Mouse (Mus musculus) midbrain, embryonic 15.5 days (tissue): ENCODE data around the gene Ccdc127. TPM values are rescaled to one million over a fixed set of nuclear protein-coding genes. Genes with fewer than 3 reads are reported as not detected.

Experiments used
- ATAC-seq: fragments of 200-750 bp; cut with Nextera tagmentation; replicated peaks from 2 replicates; pipeline ENCODE4 v1.8.0; 2017; ENCODE audit warnings: moderate TSS enrichment
- H3K27ac ChIP-seq: fragments of 300-500 bp; sonication (generic); 2 replicates; pipeline ENCODE4 v1.5.1; 2015; ENCODE audit warnings: mild to moderate bottlenecking, inconsistent platforms
- H3K27me3 ChIP-seq: fragments of 300-500 bp; sonication (generic); replicated peaks from 2 replicates; pipeline ENCODE4 v1.6.1; 2015; ENCODE audit warnings: inconsistent platforms
- H3K36me3 ChIP-seq: fragments of 300-500 bp; sonication (generic); replicated peaks from 2 replicates; pipeline ENCODE4 v1.6.1; 2015; ENCODE audit warnings: inconsistent platforms
- H3K4me1 ChIP-seq: fragments of 300-500 bp; sonication (generic); 2 replicates; pipeline ENCODE4 v1.6.1; 2015; ENCODE audit warnings: inconsistent platforms
- H3K4me2 ChIP-seq: fragments of 300-500 bp; sonication (generic); 2 replicates; pipeline ENCODE4 v1.6.1; 2015; ENCODE audit warnings: inconsistent platforms, mild to moderate bottlenecking, moderate library complexity
- H3K4me3 ChIP-seq: fragments of 300-500 bp; sonication (generic); 2 replicates; pipeline ENCODE4 v1.5.1; 2015; ENCODE audit warnings: mild to moderate bottlenecking, inconsistent platforms
- H3K9ac ChIP-seq: fragments of 300-500 bp; sonication (generic); 2 replicates; pipeline ENCODE4 v1.6.1; 2015; ENCODE audit warnings: mild to moderate bottlenecking, inconsistent platforms
- H3K9me3 ChIP-seq: fragments of 300-500 bp; sonication (generic); 2 replicates; pipeline ENCODE4 v1.6.1; 2016; ENCODE audit warnings: inconsistent platforms
- WGBS: fragments of 180-500 bp; shearing (Covaris S2); methylation state at CpG from one replicate; pipeline ENCODE4 v1.1.7; 2015; ENCODE audit warnings: mixed read lengths; 5-methylcytosine and 5-hydroxymethylcytosine counted together
- polyA plus RNA-seq: library from polyadenylated mRNA; unstranded; fragments of >200 nt; fragmentation: Nextera tagmentation; extraction: Ambion mirVana; gene quantifications from 2 replicates; pipeline ENCODE4 v1.2.1, GENCODE M21; 2015

Ccdc127 gene
- polyA plus RNA-seq, 1 experiment from 2014 or later = 38.8 TPM

GRCm38 (mm10) chr13:74341036-74341435, 9.1 kb upstream of the Ccdc127 start:
- no peak; the same call in 1 of the 2 replicates for ATAC-seq
- Histone ChIP-seq H3K4me1 (no peaks in the 10 kb centered on the region), H3K9ac (no peak overlapping the region), H3K36me3 (peaks cover 53% of the 10 kb centered on the region), H3K9me3 (no peaks in the 10 kb centered on the region), H3K4me2 (no peak overlapping the region), H3K27ac (no peak overlapping the region), H3K27me3 (no peaks in the 10 kb centered on the region), H3K4me3 (no peak overlapping the region)
- 56% methylated on average over 3 of the region's 3 CpGs for WGBS

GRCm38 (mm10) chr13:74350435-74350906, 362 bp downstream of the Ccdc127 start:
- no peaks in the 10 kb centered on the region for H3K27me3 ChIP-seq
- H3K9ac ChIP-seq = peak overlapping the region; percentile 85
- under 1% methylated on average over 15 of the region's 15 CpGs for WGBS
- no peaks in the 10 kb centered on the region for H3K9me3 ChIP-seq
- H3K4me3 ChIP-seq = peak overlapping the region; percentile 91
- ATAC-seq = peak; percentile 68
- H3K4me1 ChIP-seq = peaks cover 21% of the 10 kb centered on the region
- H3K27ac ChIP-seq = peak overlapping the region; percentile 85
- peak overlapping the region; percentile 58 for H3K4me2 ChIP-seq
- 0 out of 2 replicates have a peak, but pooled peaks cover 3% of the 10 kb centered on the region for H3K36me3 ChIP-seq

GRCm38 (mm10) chr13:74356491-74356890, 6.4 kb downstream of the Ccdc127 start:
- Histone ChIP-seq H3K4me2 (no peak overlapping the region), H3K4me3 (no peak overlapping the region), H3K9me3 (no peaks in the 10 kb centered on the region), H3K36me3 (peaks cover 29% of the 10 kb centered on the region), H3K9ac (no peak overlapping the region), H3K4me1 (no peaks in the 10 kb centered on the region), H3K27ac (no peak overlapping the region), H3K27me3 (no peaks in the 10 kb centered on the region)
- ATAC-seq = no peak
- 95% methylated on average over 13 of the region's 13 CpGs for WGBS

- no peaks in the 10 kb centered on the region for H3K9me3 ChIP-seq
- no peak overlapping the region for H3K9ac ChIP-seq
- H3K27me3 ChIP-seq = no peaks in the 10 kb centered on the region
- peaks cover 11% of the 10 kb centered on the region; the same call in 1 of the 2 replicates for H3K36me3 ChIP-seq
- 74% methylated on average over 2 of the region's 2 CpGs for WGBS
- no peaks in the 10 kb centered on the region for H3K4me1 ChIP-seq
- no peak for ATAC-seq
- no peak overlapping the region for H3K4me3 ChIP-seq
- H3K27ac ChIP-seq = no peak overlapping the region
- H3K4me2 ChIP-seq = no peak overlapping the region
These were observed 12.1 kb downstream of the Ccdc127 start for GRCm38 (mm10) chr13:74362218-74362617.

- Histone ChIP-seq H3K9ac (no peak overlapping the region), H3K4me2 (no peak overlapping the region), H3K27me3 (no peaks in the 10 kb centered on the region), H3K4me1 (no peaks in the 10 kb centered on the region), H3K4me3 (no peak overlapping the region), H3K36me3 (peaks cover 11% of the 10 kb centered on the region; the same call in 1 of the 2 replicates), H3K27ac (no peak overlapping the region), H3K9me3 (no peaks in the 10 kb centered on the region)
- 91% methylated on average over 13 of the region's 13 CpGs for WGBS
- peak; percentile 43 for ATAC-seq
These were observed 13.2 kb downstream of the Ccdc127 start for GRCm38 (mm10) chr13:74363176-74363858.

- 73% methylated on average over 8 of the region's 8 CpGs for WGBS
- no peaks in the 10 kb centered on the region for H3K27me3 ChIP-seq
- peaks cover 11% of the 10 kb centered on the region; the same call in 1 of the 2 replicates for H3K36me3 ChIP-seq
- no peak for ATAC-seq
- no peak within 1 kb of the TSS for H3K27ac ChIP-seq
- no peak within 1 kb of the TSS for H3K4me2 ChIP-seq
- no peaks in the 10 kb centered on the region for H3K4me1 ChIP-seq
- H3K9me3 ChIP-seq = no peaks in the 10 kb centered on the region
- H3K4me3 ChIP-seq = no peak within 1 kb of the TSS
- no peak within 1 kb of the TSS for H3K9ac ChIP-seq
These were observed 13.7 kb downstream of the Ccdc127 start, which contains the start of gene Lrrc14b for GRCm38 (mm10) chr13:74363859-74364235. Lrrc14b (minus strand) TSS chr13:74364005.

- Histone ChIP-seq H3K27ac (no peak overlapping the region), H3K9me3 (no peaks in the 10 kb centered on the region), H3K36me3 (no peaks in the 10 kb centered on the region), H3K27me3 (no peaks in the 10 kb centered on the region), H3K4me3 (no peak overlapping the region), H3K4me2 (no peak overlapping the region), H3K4me1 (no peaks in the 10 kb centered on the region), H3K9ac (no peak overlapping the region)
- no peak for ATAC-seq
- 79% methylated on average over 10 of the region's 10 CpGs for WGBS
These were observed 31.6 kb downstream of the Ccdc127 start for GRCm38 (mm10) chr13:74381533-74382276.

- Histone ChIP-seq H3K36me3 (no peaks in the 10 kb centered on the region), H3K4me2 (no peak overlapping the region), H3K27me3 (no peaks in the 10 kb centered on the region), H3K27ac (no peak overlapping the region), H3K4me1 (no peaks in the 10 kb centered on the region), H3K4me3 (no peak overlapping the region), H3K9me3 (no peaks in the 10 kb centered on the region), H3K9ac (no peak overlapping the region)
- ATAC-seq = no peak
- WGBS = 61% methylated on average over 3 of the region's 3 CpGs
These were observed 32.2 kb downstream of the Ccdc127 start for GRCm38 (mm10) chr13:74382289-74382688.

GRCm38 (mm10) chr13:74389730-74390129, 39.6 kb downstream of the Ccdc127 start:
- no peaks in the 10 kb centered on the region for H3K27me3 ChIP-seq
- peaks cover 8% of the 10 kb centered on the region for H3K4me1 ChIP-seq
- H3K4me2 ChIP-seq = peak overlapping the region; percentile 68
- no peak overlapping the region for H3K27ac ChIP-seq
- H3K9ac ChIP-seq = no peak overlapping the region; the same call in 1 of the 2 replicates
- no peaks in the 10 kb centered on the region for H3K36me3 ChIP-seq
- peak; percentile 37; the same call in 1 of the 2 replicates for ATAC-seq
- 66% methylated on average over 6 of the region's 6 CpGs for WGBS
- H3K4me3 ChIP-seq = peak overlapping the region; percentile 69
- no peaks in the 10 kb centered on the region for H3K9me3 ChIP-seq

GRCm38 (mm10) chr13:74390371-74390990, 40.4 kb downstream of the Ccdc127 start, which contains the start of gene Zfp72:
Zfp72 (minus strand) TSS chr13:74390836.
- 3% methylated on average over 14 of the region's 14 CpGs for WGBS
- ATAC-seq = peak; percentile 97
- Histone ChIP-seq H3K27ac (peak within 1 kb of the TSS; percentile 56; the same call in 1 of the 2 replicates), H3K9me3 (no peaks in the 10 kb centered on the region), H3K9ac (peak within 1 kb of the TSS; percentile 68), H3K4me3 (peak within 1 kb of the TSS; percentile 69), H3K4me2 (peak within 1 kb of the TSS; percentile 68), H3K36me3 (no peaks in the 10 kb centered on the region), H3K27me3 (no peaks in the 10 kb centered on the region), H3K4me1 (peaks cover 8% of the 10 kb centered on the region)

- Histone ChIP-seq H3K27me3 (no peaks in the 10 kb centered on the region), H3K9me3 (no peaks in the 10 kb centered on the region), H3K4me3 (no peak overlapping the region), H3K9ac (no peak overlapping the region), H3K36me3 (no peaks in the 10 kb centered on the region), H3K4me1 (peaks cover 8% of the 10 kb centered on the region), H3K4me2 (no peak overlapping the region), H3K27ac (no peak overlapping the region)
- ATAC-seq = peak; percentile 46
- 81% methylated on average over 2 of the region's 2 CpGs for WGBS
These were observed 41.0 kb downstream of the Ccdc127 start for GRCm38 (mm10) chr13:74391156-74391555.

GRCm38 (mm10) chr13:74399298-74399839, 49.3 kb downstream of the Ccdc127 start, which contains the start of gene Ftl1-ps1:
Ftl1-ps1 (plus strand) TSS chr13:74399694.
- ATAC-seq = no peak
- Histone ChIP-seq H3K36me3 (no peaks in the 10 kb centered on the region), H3K9me3 (no peaks in the 10 kb centered on the region), H3K9ac (no peak within 1 kb of the TSS), H3K27ac (no peak within 1 kb of the TSS), H3K4me2 (peak within 1 kb of the TSS; percentile 17; the same call in 1 of the 2 replicates), H3K27me3 (no peaks in the 10 kb centered on the region), H3K4me3 (no peak within 1 kb of the TSS), H3K4me1 (no peaks in the 10 kb centered on the region)
- 11% methylated on average over 11 of the region's 11 CpGs for WGBS
